ENCODE assay signal across 8 mouse cellular contexts in genomic region chr15:80707088-80707487, GRCm38 (mm10). TPM values are rescaled to one million over a fixed set of nuclear protein-coding genes. Genes with fewer than 3 reads are reported as not detected.
DNase-seq lines count a peak whose midpoint lies in the region; ATAC-seq and TF ChIP-seq lines count a peak whose summit lies in the region.

No protein-coding gene starts in this region.

- TF ChIP-seq POLR2A in myocyte (IDR thresholded peaks at IDR 0.05; ENCODE audit: insufficient read length, low read depth), result no peak

- H3K4me2 ChIP-seq in myocyte (ENCODE audit: low read depth), result peak overlapping the region; percentile 94

- H3K36me3 ChIP-seq in myocyte (ENCODE audit: control insufficient read depth, insufficient read depth), result no peaks in the 10 kb centered on the region

- peak; percentile 13 for ATAC-seq in erythroid progenitor cell, adult 5-6 weeks (replicated peaks; ENCODE audit: low FRiP score, poor library complexity, severe bottlenecking)

- no peak overlapping the region for H3K4me3 ChIP-seq in myocyte

- intact Hi-C loops in heart, postnatal 36 days (cut with DNase I), result loop anchor here (2.0 to 5.0 kb wide), 6 partner anchors 75 to 490 kb away; partner anchors contain the start of gene Adsl
- intact Hi-C loops in left cerebral cortex, postnatal 4 days (cut with DNase I), result loop anchor here (5.0 kb wide), 2 partner anchors 175 to 240 kb away; partner anchors contain the start of gene Adsl

- H3ac ChIP-seq in myocyte (ENCODE audit: control insufficient read depth, insufficient read length), result no peak overlapping the region

- DNase-seq in 3T3-L1 (ENCODE audit: low read depth, low spot score) (peak; percentile 98), NIH3T3 (ENCODE audit: low read depth) (peak; percentile 99)
- peak; percentile 58 to 63 for DNase-seq in heart, postnatal 36 days
- peak; percentile 83 for DNase-seq in left cerebral cortex, postnatal 4 days
- no peak for DNase-seq in c-Kit-positive CD71-positive TER-119-positive erythroid progenitor cells, embryonic 14.5 days (ENCODE audit: low spot score)
- no peak for DNase-seq in embryo, embryonic 9.5 days (ENCODE audit: extremely low spot score)

- H3K27me3 ChIP-seq in myocyte (ENCODE audit: control insufficient read depth, insufficient read depth, insufficient read length), result peaks cover 4% of the 10 kb centered on the region

- no peaks in the 10 kb centered on the region for H3K79me2 ChIP-seq in myocyte (ENCODE audit: control insufficient read depth, insufficient read depth)

TF ChIP-seq in myocyte, 11 proteins besides CTCF, POLR2A, EP300 and RAD21:
- TF ChIP-seq CEBPB (IDR thresholded peaks at IDR 0.05; ENCODE audit: insufficient read depth, poor library complexity, severe bottlenecking), result 0 out of 2 replicates have a peak, but pooled peaks have one; percentile 22
- TF ChIP-seq REST (IDR thresholded peaks at IDR 0.05; ENCODE audit: insufficient read depth, insufficient read length), result no peak
- TF ChIP-seq TCF12 (IDR thresholded peaks at IDR 0.05; ENCODE audit: insufficient read depth, poor library complexity, severe bottlenecking), result no peak
- TF ChIP-seq SRF (IDR thresholded peaks at IDR 0.05; ENCODE audit: control insufficient read depth, insufficient read length, low read depth), result no peak
- TF ChIP-seq MAX (IDR thresholded peaks at IDR 0.05; ENCODE audit: low read depth), result no peak
- no peak for TF ChIP-seq MYOD1 (IDR thresholded peaks at IDR 0.05; ENCODE audit: control insufficient read depth in 1 of 3, insufficient read length in 2 of 3, low read depth in 2 of 3)
- TF ChIP-seq E2F4 (IDR thresholded peaks at IDR 0.05; ENCODE audit: insufficient read depth), result no peak
- no peak for TF ChIP-seq TCF3 (IDR thresholded peaks at IDR 0.05; ENCODE audit: insufficient read length, low read depth)
TF ChIP-seq in myocyte: peak in this region for 1.

RNA-seq across cellular contexts. Expression of gene Tnrc6b, which starts 4.0 kb away (rescaled TPM):
- total RNA-seq in erythroid progenitor cell, adult 5-6 weeks (2015; ENCODE audit: low replicate concordance), result 113 and 187 TPM in 2 replicates
- 141 and 357 TPM in 2 replicates for total RNA-seq in erythroid progenitor cell, adult 5-6 weeks (2017; ENCODE audit: low replicate concordance)
- total RNA-seq in heart, postnatal 36 days (2021), result 10 to 100 TPM; 42.3 to 53.3 TPM
- total RNA-seq in left cerebral cortex, postnatal 4 days (2021), result 100 to 1,000 TPM; 145 to 146 TPM
- 8.9 TPM for polyA plus RNA-seq in myocyte (2012; fragmentation: generic; extraction: Trizol)

RNA-seq across cellular contexts. Expression of gene Fam83f, which starts 35.4 kb away (rescaled TPM):
- total RNA-seq in erythroid progenitor cell, adult 5-6 weeks (2015; ENCODE audit: low replicate concordance), result 1.1 TPM in 1 of 2 replicates, not detected in the other
- total RNA-seq in erythroid progenitor cell, adult 5-6 weeks (2017; ENCODE audit: low replicate concordance), result not detected in 2 replicates
- total RNA-seq in heart, postnatal 36 days (2021), result under 1 TPM in 1 of 2 experiments, not detected in 1; 0.17 TPM
- total RNA-seq in left cerebral cortex, postnatal 4 days (2021), result under 1 TPM; 0.44 to 0.52 TPM
- not detected for polyA plus RNA-seq in myocyte (2012; fragmentation: generic; extraction: Trizol)

Comparison
In these comparisons a context has a peak if more than half of its experiments do, and no peak if none do; other contexts are left out.
1. DNase-seq: peak in 3T3-L1 (single experiment), NIH3T3 (single experiment), heart, postnatal 36 days (2 of 2) and left cerebral cortex, postnatal 4 days (single experiment); none in c-Kit-positive CD71-positive TER-119-positive erythroid progenitor cells, embryonic 14.5 days (single experiment) and embryo, embryonic 9.5 days (single experiment).